Mouse (Mus musculus): Measurements from ENCODE around the gene Wwp2.

Wwp2 gene

DNA sequence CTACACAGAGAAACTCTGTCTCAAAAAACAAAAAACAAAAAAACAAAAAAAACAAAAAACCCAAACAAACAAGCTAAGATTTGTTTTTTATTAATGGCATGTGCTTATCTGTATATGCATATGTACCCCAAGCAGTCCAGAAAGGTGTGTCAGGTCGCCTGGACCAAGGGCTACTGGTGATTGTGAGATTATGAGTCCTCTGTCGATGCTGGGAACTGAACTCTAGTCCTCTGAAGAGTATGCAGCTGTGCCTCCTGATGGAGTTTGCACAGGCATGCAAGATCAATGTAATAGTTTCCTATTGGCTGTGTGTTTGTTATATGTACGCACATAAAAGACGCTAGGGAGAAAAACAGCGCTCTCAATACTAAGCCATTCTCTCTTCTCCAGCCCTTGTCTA, 74.0 kb downstream of the Wwp2 start:
- no peak for DNase-seq (ENCODE audit: low read depth, low spot score)

DNA sequence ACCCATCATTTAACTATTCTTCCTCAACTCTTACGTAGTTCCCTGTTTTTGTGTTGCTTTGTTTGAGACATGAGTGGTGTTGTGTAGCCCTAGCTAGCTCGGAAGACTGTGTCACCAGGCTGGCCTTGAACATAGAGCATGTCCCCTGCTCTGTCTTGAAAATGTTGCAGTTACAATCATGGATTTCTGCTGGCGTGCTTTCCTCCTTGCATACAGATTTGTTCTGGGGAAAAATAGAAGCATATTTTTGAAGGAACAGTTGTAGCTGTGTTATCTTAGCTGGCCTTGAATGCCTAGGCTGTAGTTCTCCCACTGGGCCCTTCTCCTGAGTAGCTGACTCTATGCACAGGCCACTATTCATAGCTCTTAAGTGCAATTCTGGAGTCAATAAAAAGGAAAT, 74.6 kb downstream of the Wwp2 start:
- DNase-seq (ENCODE audit: low read depth, low spot score): no peak

DNA sequence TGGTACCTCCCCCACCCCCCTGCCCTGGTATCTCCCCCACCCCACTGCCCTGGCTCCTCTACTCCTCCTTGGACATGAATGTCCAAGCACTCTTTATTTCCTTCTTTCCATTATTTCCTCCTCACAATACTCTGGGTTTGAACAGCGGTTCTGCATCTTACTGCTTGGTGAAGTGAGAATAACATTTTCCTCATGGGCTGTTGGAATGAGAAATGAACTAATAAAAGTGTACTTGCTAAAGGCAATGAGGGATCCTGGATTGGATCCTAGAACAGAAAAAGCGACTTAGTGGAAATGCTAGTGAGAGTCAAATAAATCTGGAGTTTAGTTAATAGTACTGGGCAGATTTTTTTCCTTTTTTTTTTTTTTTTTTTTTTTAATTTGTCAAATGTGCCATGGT, 77.1 kb downstream of the Wwp2 start:
- DNase-seq (ENCODE audit: low read depth, low spot score): no peak

DNA sequence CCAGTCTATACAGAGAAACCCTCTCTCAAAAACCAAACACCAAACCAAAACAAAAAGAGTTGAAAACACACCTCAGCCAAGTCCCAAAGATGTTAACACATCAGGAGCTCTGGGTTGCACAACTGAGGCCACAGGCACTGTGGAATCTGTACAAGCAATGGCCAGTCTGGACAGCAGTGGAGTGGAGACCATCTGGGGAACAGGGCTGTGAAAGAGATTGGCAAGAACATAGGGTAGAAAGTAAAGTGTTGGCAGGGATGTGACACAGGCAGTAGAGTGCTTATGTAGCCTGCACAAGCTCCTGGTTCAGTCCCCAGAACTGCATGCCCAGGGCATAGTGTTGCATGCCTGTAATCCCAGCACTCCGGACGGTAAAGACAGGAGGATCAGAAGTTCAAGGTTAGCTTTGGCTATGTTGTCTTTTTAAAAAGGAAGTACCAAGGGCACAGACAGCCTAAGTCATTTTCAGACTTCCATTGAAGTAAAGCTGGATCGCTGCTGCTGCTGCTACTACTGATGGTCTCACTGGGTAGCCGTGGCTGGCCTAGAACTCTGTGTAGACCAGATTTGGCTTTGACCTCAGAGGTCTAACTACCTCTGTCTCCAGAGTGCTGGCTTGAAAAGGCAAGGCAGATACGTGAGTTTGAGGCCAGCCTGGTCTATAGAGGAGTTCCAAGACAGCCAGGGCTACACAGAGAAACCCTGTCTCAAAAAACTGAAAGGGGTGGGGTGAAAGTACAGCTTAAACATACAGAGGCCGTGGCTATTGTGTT, 79.0 kb downstream of the Wwp2 start:
- no peak for DNase-seq (ENCODE audit: low read depth, low spot score)

DNA sequence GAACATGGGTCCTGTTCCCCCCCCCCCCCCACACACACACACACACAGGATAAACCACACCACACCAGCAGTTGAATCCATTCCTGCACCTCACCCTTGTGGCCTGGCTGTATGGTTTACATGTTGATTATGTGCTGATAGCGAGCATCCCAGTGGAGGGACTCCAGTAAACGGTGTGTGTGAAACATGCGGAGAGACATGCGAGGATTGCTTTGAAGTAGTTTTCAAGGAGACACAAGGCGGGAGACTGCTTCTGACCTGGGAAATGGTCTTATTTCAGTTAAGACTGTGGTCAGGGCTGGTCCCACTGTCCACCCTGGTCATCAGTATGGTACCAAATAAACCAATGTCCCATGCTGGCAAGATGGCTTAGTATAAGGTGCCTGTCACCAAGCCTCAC, 82.6 kb downstream of the Wwp2 start:
- no peak for DNase-seq (ENCODE audit: low read depth, low spot score)

DNA sequence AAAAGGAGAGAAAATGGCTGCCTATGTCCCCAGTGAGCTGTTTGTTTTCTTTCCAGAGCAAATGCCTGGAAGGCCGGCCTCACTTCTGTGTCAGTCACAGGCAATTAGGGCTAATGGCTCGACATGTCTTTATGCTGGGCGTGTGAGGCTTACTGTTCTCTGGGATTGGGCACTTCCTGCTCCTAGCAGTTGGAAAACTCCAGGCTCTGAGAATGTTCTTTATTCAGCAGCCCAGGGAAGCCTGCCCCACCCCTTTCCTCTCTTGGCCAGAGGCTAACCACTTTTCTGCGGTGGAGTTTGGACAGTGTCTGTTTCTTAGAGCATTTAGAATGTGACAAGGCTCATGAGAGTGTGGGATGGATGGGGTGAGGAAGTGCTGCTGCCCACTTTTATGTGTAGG, 83.7 kb downstream of the Wwp2 start:
- no peak for DNase-seq (ENCODE audit: low read depth, low spot score)

DNA sequence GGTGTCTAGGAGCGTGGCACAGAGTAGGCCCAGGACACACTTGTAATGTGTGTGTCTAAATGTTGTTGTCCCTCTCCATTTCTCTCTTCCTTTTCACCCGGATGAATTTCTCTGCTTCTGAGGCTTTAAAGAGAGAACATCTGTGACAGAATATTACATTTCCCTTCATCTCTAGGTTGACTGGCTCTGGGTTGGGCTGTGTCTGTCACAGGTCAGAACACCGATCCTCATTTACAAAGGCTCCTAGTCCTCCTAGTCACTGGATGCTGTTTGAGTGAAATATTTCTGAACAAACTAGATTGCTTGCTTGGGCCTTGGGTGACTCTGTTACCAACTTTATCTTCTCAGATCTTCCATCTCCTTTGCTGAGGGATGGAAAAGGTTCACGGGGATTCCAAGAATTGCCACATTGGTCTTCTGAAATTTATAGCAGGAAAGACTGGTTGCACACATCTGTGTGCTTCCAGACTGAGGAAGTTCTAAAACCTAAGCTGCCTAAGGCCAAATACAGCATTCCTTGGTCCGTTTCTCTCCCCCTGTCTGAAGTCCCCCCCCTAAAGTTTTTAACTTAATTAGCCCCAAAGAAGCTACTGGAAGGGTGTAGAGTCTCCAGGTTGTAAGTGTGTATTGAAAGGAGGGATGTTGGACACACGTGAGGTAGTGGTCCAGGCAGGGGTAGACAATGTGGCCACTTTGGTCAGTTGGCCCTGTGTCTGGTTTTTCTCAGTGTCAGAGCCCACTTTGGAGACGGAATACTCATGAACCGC, 85.8 kb downstream of the Wwp2 start:
- no peak for DNase-seq (ENCODE audit: low read depth, low spot score)

DNA sequence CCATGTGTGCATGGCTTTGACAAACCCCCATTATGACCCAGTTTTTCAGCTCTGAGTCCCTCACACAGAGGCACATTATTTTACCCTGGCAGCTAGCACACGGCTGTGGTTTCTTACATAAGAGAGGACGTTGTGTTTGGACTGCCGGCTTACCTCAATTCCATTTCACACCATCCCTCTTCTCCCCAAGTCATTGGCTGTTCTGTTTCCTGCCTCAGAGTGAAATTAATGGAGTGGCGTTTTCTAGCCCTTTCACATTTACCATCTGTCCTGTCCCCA, 86.3 kb downstream of the Wwp2 start:
- no peak for DNase-seq (ENCODE audit: low read depth, low spot score)

DNA sequence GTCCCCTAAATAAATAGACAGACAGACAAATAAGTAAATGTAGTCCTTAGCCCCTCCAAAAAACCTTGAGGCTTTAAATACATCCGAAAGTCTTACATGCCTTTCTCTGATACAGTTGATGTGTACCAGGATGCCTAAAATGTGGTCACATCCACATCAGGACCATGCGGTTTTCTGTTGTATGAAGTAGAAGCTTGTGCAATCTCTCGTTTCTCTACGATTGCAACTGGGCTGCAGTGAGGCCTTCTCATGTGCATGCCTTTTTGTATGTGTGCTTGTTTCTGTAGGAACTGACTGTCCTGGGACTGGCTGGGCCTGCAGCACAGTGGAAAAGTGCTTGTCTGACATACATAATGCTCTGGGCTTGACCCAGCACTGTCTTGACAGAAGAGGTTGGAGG, 88.4 kb downstream of the Wwp2 start:
- DNase-seq (ENCODE audit: low read depth, low spot score): no peak

DNA sequence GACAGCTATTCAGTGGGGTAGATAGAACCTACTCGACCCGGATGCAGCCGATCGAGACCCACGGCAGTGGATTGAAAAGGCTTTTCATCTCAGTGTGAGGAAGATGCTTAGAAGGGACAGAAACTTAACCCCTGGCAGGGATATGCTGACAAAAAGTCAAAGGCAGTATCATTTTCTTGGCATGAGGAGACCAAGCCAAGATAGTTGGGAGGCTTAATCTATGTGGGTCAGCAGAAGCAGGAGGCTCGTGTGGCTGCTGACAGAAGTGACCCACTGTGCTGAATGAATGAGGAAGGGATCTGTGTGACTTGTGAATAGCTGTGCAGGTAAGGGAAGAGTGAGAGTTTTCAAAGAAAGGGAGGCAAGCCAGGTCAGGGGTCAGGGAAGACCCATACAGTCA, 92.6 kb downstream of the Wwp2 start:
- no peak for DNase-seq (ENCODE audit: low read depth, low spot score)

DNA sequence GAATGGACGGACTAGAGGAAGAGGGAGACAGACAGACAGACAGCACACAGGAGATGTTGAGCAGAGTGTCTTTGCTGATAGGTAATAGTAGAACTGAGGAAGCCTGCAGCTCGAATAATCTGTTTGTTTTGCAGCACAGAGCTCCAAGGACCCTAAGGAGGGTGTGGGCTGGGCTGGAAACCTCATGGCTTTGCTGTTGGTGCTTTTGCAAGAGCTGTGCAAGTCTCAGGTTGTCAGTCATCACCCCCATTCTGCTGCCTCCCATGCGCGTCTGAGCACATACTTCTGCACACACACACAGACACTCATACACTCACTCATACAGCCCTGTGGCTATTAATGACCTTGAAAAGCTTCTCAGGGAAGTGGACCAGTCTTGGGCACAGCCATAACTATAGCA, 101.3 kb downstream of the Wwp2 start:
- DNase-seq (ENCODE audit: low read depth, low spot score): no peak

DNA sequence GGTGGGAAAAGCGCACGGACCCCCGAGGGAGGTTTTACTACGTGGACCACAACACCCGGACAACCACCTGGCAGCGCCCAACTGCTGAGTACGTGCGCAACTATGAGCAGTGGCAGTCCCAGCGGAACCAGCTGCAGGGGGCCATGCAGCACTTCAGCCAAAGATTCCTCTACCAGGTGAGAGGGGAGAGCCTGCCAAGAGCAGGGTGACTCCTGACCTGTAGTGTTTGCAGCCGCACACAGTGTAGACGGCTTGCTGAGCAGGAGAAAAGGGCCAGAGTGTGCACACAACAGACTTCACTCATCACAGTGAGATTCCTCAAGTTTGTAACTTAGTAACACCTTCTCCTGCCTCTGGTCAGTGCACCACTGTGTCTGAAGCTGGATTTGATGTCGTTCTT, 104.5 kb downstream of the Wwp2 start:
- DNase-seq (ENCODE audit: low read depth, low spot score): no peak

DNA sequence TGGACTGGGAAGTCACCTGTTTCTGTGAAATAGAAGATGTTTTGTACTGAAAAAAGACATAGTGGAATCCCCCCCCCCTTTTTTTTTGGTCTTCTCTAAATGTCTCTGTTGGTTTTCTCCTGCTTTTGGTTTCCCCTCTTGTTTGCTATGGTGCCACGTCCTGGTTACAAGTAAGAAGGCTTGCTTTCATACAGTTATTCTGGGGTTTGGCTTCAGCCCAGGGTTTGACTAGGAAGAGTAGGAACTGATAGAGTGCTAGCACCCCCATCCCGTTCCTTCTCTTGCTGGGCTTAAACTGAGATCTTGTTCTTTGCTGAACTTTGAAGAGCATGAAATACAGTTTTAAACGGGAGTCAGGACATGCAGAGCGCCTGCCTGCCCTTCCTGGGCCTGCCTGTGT, 105.2 kb downstream of the Wwp2 start:
- DNase-seq (ENCODE audit: low read depth, low spot score): no peak

DNA sequence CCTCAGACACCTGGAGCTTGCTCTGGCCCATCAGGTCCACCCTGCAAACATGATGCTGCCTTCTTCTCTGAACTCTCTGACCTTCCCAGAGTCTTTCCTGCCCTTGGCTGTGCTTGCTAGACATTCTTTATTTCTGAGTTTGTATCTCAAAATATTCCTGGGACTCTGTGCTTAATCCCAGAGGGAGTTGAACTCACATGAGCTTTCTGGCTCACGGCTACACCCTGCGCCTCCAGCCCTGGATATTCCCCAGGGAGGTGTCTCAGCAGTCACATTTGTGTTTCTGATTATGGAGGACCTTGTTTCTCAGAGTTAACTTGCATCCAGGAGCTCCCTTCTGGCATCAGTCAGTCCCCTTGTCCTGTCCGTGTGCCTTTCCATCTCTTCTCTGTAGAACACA, 106.0 kb downstream of the Wwp2 start:
- DNase-seq (ENCODE audit: low read depth, low spot score): no peak

DNA sequence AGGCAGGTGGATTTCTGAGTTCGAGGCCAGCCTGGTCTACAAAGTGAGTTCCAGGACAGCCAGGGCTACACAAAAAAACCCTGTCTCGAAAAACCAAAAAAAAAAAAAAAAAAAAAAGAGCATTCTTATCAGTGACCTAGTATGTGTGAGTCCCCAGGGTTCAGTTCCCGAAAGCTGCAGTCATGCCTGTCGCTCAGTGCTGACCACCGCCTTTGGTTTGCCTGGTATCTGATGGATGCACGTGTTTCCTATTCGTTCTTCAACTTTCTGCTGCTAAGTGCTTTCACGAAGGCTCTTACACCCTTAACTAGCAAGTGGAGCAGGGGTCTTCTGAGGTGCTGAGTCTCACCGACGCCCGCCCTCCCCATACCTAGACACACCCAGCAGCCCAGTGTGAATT, 107.5 kb downstream of the Wwp2 start:
- no peak for DNase-seq (ENCODE audit: low read depth, low spot score)

DNA sequence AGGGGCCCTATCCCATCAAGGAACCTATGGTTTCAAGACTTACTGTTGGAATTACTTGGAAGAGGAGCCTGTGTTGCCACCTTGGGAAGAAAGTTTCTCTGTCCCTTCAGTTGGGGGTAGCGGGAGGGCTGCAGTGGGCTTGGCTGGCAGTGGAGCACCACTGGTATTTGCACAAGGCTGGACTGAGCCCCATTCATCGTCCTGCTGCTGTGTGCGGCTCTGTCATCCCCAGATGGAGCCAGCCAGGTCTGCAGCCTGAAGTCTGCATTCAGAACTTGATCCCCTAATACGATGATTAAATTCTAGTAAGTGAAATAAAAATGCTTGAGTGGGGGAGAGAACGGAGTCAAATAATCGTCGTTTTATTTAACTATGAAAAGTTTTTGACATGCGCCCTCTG, 108.0 kb downstream of the Wwp2 start:
- no peak for DNase-seq (ENCODE audit: low read depth, low spot score)

DNA sequence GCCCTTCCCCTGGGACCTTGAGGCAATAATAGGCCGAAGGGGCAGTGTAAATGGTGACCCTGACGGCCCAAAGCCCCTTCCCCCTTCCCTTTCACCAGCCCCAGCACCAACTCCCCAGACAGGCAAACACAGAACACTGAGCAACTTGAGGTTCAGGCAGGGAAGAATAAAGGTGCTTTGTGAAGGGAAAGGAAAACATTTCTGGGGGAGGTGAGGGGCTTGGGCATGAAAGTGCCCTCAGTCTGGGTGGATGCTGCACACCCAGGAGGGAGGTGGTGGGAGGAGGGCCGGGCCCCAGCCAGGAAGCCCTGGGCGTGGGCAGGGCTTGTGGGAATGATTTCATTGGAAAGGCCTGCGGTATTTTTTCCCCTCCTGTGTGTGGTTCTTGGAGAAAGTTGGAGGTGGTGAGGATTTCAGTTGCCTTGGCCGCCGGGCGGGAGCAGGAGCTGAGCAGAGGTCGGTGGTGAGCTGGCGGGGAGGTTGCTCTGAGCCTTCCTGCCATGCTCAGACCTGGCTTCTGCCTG, 108.5 kb downstream of the Wwp2 start:
- no peak for DNase-seq (ENCODE audit: low read depth, low spot score)

DNA sequence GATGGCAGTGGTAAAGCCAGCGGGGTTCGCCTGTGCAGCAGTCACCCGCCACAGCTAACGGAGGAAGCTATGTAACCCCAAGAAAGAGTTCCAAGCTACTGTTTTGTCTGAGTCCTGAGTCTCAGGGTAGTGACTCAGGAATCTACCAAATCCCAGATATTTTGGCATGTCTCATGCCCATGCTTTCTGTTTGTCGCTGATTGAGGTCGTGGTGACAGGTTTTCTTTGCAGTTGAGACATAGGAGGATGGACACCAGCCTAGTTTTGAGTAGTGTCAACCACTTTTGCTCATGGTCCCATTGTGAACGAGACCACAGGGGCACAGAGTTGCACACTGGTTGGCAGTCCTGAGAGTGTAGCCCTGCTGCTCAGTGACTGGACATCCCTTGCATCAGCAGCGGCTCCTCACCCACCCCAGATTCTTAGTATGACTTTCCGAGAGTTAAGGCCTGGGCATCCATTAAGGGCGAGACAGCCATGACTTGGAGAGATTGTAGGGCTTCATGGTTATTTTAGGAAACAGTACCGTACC, 109.5 kb downstream of the Wwp2 start:
- DNase-seq (ENCODE audit: low read depth, low spot score): no peak

DNA sequence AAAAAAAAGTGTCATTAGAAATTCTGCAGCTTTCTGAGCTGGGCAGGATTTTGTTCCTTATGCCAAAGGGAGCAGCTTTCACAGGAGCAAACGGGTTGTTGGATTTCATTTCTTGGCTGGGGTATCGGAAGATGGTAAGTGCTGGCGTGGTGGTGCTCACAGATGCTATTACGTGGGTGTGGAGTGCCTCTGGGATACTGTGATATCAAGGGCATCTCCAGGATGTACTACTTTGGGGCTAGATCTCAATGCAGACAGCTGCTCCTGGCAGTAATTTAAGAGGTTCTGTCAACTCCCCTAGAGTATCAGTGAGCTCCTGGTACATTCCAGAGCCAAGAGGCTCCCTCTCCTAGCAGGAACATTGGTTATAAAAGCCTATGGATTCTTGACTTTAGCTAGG, 110.0 kb downstream of the Wwp2 start:
- no peak for DNase-seq (ENCODE audit: low read depth, low spot score)

DNA sequence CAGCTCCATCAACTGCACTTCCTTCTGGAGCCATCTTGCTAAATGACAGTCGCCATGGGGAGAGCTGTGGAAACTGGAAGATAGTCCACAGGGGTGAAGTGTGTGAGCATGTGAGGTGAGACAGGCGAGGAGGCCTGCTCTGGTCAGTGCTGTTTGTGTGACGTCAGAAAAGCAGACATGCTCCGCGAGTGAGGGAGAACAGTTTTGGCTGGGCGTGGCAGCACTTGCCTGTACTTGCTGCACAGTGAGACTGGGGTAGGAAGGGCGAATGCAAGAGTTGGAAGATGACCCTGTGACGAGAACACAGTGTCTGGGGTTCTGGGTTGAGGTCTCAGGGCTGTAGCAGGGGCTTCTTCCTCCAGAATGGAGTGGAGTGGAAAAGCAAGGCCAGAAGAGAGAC, 110.7 kb downstream of the Wwp2 start:
- no peak for DNase-seq (ENCODE audit: low read depth, low spot score)

DNA sequence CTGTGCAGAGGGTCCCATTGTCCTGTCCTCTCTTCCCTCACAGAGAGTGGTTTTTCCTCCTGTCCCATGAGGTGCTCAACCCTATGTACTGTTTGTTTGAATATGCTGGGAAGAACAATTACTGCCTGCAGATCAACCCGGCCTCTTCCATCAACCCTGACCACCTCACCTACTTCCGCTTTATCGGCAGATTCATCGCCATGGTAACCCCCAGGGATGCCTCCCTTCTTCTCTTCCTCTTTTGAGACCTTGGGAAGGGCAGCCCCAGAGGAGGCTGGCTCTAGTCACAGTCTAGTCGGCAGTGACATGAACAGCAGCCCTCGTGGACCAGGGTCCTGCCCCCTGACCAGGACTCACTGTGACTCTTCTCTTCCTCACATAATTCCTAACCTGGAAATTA, 116.1 kb downstream of the Wwp2 start:
- DNase-seq (ENCODE audit: low read depth, low spot score): no peak

DNA sequence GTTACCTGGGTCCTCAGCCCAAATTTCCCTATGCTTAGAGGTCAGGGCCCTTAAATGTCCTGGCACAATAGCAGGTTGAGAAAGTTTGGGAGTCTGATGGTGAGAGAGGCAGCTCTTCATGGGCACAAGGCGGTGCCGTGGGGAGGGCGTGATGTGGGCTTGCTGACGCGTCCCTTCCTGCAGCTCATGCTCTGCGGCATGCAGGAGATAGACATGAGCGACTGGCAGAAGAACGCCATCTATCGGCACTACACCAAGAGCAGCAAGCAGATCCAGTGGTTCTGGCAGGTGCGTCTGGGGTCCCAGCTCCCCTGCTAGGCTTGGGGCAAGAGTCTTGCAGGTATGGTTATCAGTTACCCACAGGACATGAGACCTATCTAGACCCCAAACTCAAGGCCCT, 119.1 kb downstream of the Wwp2 start:
- no peak for DNase-seq (ENCODE audit: low read depth, low spot score)

DNA sequence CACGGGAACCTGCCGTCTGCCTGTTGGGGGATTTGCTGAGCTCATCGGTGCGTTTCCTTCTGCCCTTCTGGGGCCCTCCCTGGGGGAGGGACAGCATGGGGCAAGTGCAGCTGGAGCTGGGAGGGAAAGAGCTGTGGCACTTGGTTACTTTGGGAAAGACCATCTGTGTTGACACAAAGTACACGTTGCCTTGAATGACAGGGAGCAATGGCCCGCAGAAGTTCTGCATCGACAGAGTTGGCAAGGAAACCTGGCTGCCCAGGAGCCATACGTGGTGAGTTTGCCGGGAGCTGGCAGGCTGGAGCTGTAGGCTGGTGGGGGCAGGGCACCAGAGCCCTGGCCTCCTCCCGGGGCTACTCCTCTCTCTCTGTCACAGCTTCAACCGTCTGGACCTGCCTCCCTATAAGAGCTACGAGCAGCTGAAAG, 120.4 kb downstream of the Wwp2 start:
- peak; percentile 51 for DNase-seq (ENCODE audit: low read depth, low spot score)
